Mouse (Mus musculus): Measurements from ENCODE around the gene Fbln5.

DNA sequence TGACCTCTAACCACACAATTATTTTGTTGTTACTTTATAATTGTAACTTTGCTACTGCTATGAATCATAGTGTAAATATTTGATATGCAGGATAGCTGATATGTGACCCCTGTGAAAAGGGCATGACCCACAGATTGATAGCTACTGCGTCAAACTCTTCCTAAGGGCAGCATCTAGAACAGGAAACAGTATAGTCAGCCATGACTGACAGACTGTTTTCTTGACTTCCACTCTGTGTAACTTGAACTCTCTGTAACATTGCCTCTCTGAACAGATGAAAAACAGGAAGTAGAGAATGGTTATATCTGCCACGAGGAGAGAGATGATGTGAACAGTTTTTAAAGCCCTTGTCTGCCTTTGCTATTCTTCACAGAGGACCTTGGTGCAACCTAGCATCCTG, 78.8 kb downstream of the Fbln5 start:
- TF ChIP-seq CTCF (IDR thresholded peaks at IDR 0.05; ENCODE audit: low read depth) (no peak), EP300 (IDR thresholded peaks at IDR 0.05; ENCODE audit: low read depth) (no peak)

Data from liver, embryonic 14.5 days (tissue).